Mouse (Mus musculus) forebrain, embryonic 14.5 days (tissue): ENCODE measurements around the gene Wnt2. TPM values are rescaled to one million over a fixed set of nuclear protein-coding genes. Genes with fewer than 3 reads are reported as not detected.

Experiments
- polyA plus RNA-seq: library from polyadenylated mRNA; unstranded; fragments of >200 nt; fragmentation: Nextera tagmentation; extraction: Ambion mirVana; gene quantifications from 2 replicates; pipeline ENCODE4 v1.2.1, GENCODE M21; 2014

Wnt2 gene
- polyA plus RNA-seq, 1 experiment from 2014 or later: not detected

Other genes starting within 250 kb of the Wnt2 start
- not detected in 2 replicates for gene Asz1, start 78.5 kb upstream of the Wnt2 start, polyA plus RNA-seq
- gene Cftr, start 140.1 kb upstream of the Wnt2 start, polyA plus RNA-seq: 0.06 and 0.09 TPM in 2 replicates